Mouse (Mus musculus) heart, adult 9 months (tissue): Measurements from ENCODE around the gene Ero1l.

Source experiments
- DNase-seq, 2 experiments: peaks; one replicate each; pipeline ENCODE4 v3.0.0; 2022; ENCODE audit warnings: low spot score in 2 of 2

Gene Ero1l

DNA sequence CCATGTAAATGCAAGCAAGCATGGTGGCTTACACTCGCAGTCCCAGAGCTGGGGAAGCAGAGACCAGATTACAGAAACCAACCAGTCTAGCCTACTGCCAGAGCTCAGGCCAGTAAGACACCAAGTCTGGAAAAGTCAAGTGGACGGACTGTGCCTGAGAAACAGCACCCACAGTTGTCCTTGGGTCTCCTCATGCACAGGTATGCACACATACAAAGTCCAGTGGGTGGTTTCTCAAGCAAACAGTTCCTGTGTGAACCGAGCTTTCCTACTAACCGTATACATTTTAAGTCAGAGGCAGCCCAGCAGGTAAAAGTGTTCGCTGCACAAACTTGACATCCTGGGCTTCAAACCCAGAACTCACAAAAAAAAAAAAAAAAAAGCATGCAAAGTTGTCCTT lies 12.7 kb downstream of the Ero1l start:
- no peak for DNase-seq

DNA sequence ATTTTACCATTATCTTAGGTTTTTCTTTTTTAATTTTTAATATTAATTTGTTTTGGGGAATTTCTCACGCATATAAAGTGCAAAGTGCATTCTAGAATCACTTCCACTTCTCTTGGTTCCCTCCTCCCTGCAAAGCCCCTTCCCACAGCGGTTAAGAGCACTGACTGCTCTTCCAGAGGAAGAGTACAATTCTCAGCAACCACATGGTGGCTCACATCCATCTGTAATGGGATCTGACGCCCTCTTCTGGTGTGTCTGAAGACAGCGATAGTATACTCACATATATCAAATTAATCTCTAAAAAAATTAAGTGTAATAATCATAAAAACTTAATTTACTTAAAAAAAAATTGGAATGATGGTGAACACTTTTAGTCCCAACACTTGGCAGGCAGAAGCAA lies 14.2 kb downstream of the Ero1l start:
- DNase-seq, result no peak

- DNase-seq, result no peak
Observed at GRCm38 (mm10) chr14:45303939-45304338, 14.6 kb downstream of the Ero1l start.

DNA sequence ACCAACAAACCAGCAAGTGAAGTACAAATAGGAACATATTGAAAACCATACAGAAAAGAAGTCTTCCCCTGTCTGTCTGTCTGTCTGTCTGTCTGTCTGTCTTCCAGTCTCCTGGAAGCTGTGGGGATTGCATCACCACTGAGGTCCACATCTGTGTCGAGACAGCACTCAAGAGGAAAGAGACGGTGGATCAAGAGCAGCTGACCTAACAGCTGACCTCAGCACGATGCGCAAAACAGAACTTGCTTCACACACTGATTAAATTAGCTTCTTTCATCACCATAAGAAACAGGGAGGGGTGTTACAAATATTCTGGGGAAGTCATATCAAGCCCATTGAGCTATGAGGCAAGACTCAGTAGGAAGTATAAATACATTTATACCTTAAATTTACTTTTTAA lies 27.0 kb downstream of the Ero1l start:
- peak in 1 of 2 experiments; percentile 4 for DNase-seq

GRCm38 (mm10) chr14:45282066-45282465 lies 36.5 kb downstream of the Ero1l start:
- DNase-seq, result no peak

- DNase-seq, result no peak
Observed at GRCm38 (mm10) chr14:45275816-45276215, 42.8 kb downstream of the Ero1l start.

DNA sequence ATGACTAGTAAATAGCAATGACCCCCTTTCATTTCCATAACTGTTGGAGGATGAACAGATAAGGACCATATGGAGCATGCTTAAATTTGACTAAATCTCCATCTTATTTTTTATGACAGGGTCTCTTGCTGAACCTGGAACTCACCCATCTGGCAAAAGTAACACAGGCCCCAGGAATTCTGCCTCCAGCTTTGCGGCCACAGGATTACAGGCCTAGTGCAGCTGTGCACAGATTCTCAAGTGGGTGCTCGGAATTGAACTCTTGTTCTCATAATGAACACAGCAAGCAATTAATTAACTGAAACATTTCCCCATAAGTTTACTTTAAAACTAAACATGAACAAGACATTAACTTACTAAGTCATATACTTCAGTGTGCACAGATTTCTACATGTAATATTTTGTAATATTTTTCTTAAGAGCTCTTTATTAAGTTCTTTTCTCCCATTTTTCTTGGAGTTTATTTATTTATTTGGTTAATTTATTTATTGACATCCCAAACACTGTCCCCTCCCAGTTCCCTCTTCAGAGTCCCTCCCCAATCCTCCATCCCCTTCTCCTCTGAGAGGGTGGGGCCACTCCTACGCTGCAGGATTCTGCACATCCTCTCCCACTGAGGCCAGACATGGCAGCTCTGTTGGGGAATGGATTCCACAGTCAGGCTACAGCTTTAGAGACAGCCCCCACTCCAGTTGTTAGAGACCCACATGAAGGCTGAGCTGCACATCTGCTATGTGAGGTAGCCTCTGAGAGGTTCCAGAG lies 54.6 kb downstream of the Ero1l start:
- DNase-seq, result no peak

DNA sequence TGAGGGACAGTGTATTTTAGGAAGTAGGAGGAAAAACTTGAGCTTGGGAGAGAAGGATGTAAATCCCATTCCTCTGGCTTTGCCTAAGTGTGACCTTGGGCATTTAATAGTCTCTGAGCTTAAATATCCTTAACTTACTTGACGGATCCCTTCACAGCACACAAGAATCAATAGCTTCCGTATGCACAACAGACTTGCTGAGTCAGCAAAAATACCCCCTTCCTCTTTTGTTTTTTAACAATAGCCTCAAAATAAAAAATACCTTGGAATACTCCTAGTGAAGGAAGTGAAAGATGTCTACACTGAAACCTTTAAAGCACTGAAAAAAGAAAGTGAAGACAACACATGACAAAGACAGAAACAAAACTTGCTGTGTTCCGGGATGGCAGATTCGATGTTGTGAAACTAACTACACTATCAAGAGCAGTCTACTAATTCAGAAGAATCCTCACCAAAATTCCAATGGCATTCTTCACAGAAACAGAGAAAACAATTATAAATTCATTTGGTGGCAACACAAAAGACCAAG lies 67.0 kb downstream of the Ero1l start:
- no peak for DNase-seq

- no peak for DNase-seq
Observed at GRCm38 (mm10) chr14:45241613-45242012, 77.0 kb downstream of the Ero1l start.

- no peak for DNase-seq
Observed at GRCm38 (mm10) chr14:45239042-45239441, 79.5 kb downstream of the Ero1l start.
